Mouse (Mus musculus) forebrain, embryonic 15.5 days (tissue): ENCODE results near the gene Ctu2. TPM values are rescaled to one million over a fixed set of nuclear protein-coding genes. Genes with fewer than 3 reads are reported as not detected.

Experiments
- ATAC-seq: fragments of 200-750 bp; cut with Nextera tagmentation; replicated peaks from 2 replicates; pipeline ENCODE4 v1.8.0; 2017; ENCODE audit warnings: mild to moderate bottlenecking, moderate TSS enrichment, moderate library complexity
- H3K27ac ChIP-seq: fragments of 300-500 bp; sonication (generic); replicated peaks from 2 replicates; pipeline ENCODE4 v1.5.1; 2015; ENCODE audit warnings: mild to moderate bottlenecking, inconsistent platforms
- H3K27me3 ChIP-seq: fragments of 300-500 bp; sonication (generic); 2 replicates; pipeline ENCODE4 v1.6.1; 2015; ENCODE audit warnings: inconsistent platforms
- H3K36me3 ChIP-seq: fragments of 300-500 bp; sonication (generic); 2 replicates; pipeline ENCODE4 v1.6.1; 2015; ENCODE audit warnings: mild to moderate bottlenecking, inconsistent platforms
- H3K4me1 ChIP-seq: fragments of 300-500 bp; sonication (generic); 2 replicates; pipeline ENCODE4 v1.6.1; 2015; ENCODE audit warnings: inconsistent platforms
- H3K4me2 ChIP-seq: fragments of 300-500 bp; sonication (generic); replicated peaks from 2 replicates; pipeline ENCODE4 v1.6.1; 2015; ENCODE audit warnings: mild to moderate bottlenecking, inconsistent platforms
- H3K4me3 ChIP-seq: fragments of 300-500 bp; sonication (generic); 2 replicates; pipeline ENCODE4 v1.5.1; 2015; ENCODE audit warnings: mild to moderate bottlenecking, inconsistent platforms
- H3K9ac ChIP-seq: fragments of 300-500 bp; sonication (generic); replicated peaks from 2 replicates; pipeline ENCODE4 v1.6.1; 2015; ENCODE audit warnings: mild to moderate bottlenecking, inconsistent platforms
- H3K9me3 ChIP-seq: fragments of 300-500 bp; sonication (generic); 2 replicates; pipeline ENCODE4 v1.6.1; 2016; ENCODE audit warnings: inconsistent platforms
- WGBS: fragments of 180-500 bp; shearing (Covaris S2); methylation state at CpG from one replicate; pipeline ENCODE4 v1.1.7; 2015; ENCODE audit warnings: mixed read lengths; 5-methylcytosine and 5-hydroxymethylcytosine counted together
- polyA plus RNA-seq: library from polyadenylated mRNA; unstranded; fragments of >200 nt; fragmentation: Nextera tagmentation; extraction: Ambion mirVana; gene quantifications from 2 replicates; pipeline ENCODE4 v1.2.1, GENCODE M21; 2015

Ctu2 gene
- polyA plus RNA-seq, 1 experiment from 2014 or later, result 79.0 TPM

DNA sequence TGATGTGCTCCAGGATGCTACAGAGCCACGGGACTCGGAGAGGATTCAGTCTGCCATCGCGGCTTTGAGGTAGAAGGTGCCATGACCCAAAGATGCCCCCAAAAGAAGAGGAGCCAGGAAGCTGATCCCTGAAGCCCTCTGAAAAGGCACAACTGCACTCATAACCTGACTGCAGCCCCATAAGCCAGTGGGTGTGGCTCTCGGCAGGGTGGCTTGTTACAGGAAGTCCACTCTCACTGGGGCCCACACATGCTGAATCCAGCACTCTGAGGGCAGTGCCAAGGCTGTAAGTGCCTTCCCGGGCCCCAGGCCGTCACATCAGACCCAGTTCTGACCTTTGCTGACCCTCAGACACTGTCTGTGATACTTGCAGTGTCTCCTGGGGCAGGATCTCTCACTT lies 36.4 kb downstream of the Ctu2 start:
- no peak overlapping the region for H3K4me2 ChIP-seq
- no peak overlapping the region for H3K4me3 ChIP-seq
- no peaks in the 10 kb centered on the region for H3K4me1 ChIP-seq
- no peaks in the 10 kb centered on the region for H3K36me3 ChIP-seq
- no peaks in the 10 kb centered on the region for H3K27me3 ChIP-seq
- H3K27ac ChIP-seq, result no peak overlapping the region
- H3K9ac ChIP-seq, result no peak overlapping the region
- 84% methylated on average over 7 of the region's 7 CpGs for WGBS
- H3K9me3 ChIP-seq, result no peaks in the 10 kb centered on the region
- ATAC-seq, result no peak

DNA sequence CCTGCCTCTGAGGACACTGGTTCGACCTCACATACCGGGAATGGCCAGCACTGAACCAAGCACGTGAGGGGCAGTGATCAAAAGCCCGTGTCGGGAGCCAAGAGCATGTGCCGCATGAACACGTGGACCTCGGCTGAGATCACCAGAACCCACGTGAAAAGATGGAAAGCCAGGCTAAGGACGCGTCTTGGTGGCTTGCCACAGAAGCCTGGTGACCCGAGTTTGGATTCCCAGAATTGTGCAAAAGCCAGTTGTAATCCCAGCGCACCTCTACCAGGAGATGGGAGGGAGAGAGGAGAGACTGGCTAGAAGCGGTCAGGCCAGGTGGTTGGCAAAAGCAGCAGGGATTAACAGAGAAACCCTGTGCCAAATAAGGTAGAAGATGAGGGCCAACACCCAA lies 39.8 kb downstream of the Ctu2 start:
- Histone ChIP-seq H3K9me3 (no peaks in the 10 kb centered on the region), H3K36me3 (no peaks in the 10 kb centered on the region), H3K4me2 (no peak overlapping the region), H3K4me3 (no peak overlapping the region), H3K4me1 (no peaks in the 10 kb centered on the region), H3K27me3 (no peaks in the 10 kb centered on the region), H3K27ac (no peak overlapping the region), H3K9ac (no peak overlapping the region)
- 90% methylated on average over 14 of the region's 14 CpGs for WGBS
- ATAC-seq, result no peak

DNA sequence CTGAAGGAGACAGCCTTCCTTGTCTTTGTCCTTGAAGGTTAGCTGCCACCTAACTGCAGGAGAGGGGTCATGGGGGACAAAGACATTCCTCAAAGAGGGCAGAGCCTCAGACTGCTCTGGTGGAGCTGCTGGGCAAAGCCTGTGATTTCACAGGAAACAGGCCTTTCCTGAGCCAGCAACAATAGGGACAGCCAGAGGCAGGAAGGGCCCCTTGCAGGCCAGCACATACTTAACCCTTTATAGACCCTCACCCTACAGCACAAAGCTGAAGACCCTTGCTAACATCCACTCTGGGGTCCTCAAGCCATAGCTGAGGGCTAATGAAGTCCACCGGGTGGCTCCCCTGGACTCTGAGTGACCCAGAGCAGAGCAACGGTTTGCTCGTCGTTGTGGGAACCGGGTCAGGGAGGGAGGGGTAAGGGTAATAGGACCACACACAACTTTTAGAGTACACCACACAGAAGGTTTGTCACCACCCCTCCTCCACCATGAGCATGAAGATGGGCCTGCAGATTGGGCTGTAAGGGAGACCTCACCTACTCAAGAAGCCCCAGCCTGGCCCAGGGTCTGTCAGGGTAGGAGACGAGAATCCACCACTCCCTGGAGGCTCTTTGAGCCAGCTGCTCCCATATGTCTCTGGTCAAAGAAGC lies 41.7 kb downstream of the Ctu2 start:
- no peak overlapping the region for H3K4me3 ChIP-seq
- H3K4me2 ChIP-seq, result no peak overlapping the region
- H3K36me3 ChIP-seq, result no peaks in the 10 kb centered on the region
- no peak overlapping the region for H3K9ac ChIP-seq
- no peak overlapping the region for H3K27ac ChIP-seq
- ATAC-seq, result no peak
- no peaks in the 10 kb centered on the region for H3K9me3 ChIP-seq
- H3K4me1 ChIP-seq, result no peaks in the 10 kb centered on the region
- WGBS, result 46% methylated on average over 6 of the region's 6 CpGs
- no peaks in the 10 kb centered on the region for H3K27me3 ChIP-seq

DNA sequence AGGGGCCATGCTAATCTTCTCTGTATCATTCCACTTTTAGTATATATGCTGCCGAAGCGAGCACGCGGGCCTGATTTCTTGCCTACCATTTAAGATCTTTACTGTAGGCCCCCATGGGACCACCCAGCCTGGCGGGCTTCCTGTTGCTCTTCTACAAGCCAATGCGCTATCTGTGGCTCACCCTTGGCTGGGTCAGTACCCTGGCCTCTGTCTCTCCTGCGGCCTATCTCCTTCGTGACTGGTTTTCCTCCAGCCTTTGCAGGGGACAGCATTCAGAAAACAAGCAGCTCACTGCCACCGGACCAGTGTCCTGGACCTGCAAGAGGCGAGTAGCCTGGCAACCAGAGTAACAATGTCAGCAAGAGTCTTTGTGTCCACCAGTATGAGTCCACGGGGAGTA lies 44.7 kb downstream of the Ctu2 start:
- Histone ChIP-seq H3K4me2 (no peak overlapping the region), H3K9ac (no peak overlapping the region), H3K4me3 (no peak overlapping the region), H3K4me1 (peaks cover 18% of the 10 kb centered on the region), H3K27ac (no peak overlapping the region), H3K36me3 (no peaks in the 10 kb centered on the region), H3K27me3 (no peaks in the 10 kb centered on the region), H3K9me3 (no peaks in the 10 kb centered on the region)
- WGBS, result 78% methylated on average over 11 of the region's 11 CpGs
- no peak for ATAC-seq

DNA sequence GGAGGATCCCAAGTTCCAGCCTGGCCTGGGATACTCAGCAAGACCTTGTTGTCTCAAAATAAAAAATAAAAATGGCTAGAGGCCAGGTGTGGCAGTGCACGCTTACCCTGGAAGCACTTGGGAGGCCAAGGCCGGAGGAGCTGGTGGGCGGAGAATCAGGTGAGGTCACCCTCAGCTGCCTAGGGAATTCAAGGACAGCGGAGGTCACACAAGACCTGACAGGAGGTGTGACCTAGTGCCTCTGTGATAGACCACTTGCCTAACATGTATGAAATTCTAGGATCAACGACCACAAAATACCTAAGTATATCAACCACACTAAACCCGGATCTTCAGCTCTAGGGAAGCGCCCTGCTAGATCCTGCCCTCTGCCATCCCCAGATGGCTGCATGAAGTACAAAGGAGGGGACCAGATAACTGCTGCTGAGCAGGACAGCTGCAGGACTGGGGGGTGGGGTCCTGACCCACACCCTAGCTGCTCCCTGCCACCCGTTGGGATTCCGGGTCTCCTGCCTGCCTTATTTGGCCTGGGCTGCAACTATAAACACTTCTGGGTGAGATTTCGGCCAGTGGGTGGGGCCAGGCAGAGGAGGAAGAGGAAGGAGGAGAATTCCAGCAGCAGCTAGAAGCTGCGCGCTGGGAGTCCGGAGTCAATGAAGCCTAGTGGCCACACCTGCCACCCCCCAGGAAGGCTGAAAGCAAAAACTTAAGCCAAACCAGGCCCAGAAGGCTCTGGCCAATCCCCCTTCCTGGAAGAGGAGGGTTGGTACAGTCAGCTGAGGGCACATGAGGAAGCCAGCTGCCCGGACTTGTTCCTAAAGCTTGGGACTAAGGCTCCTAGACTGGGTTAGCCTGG lies 47.1 kb downstream of the Ctu2 start:
- Histone ChIP-seq H3K4me3 (no peak overlapping the region), H3K4me2 (no peak overlapping the region), H3K27ac (peak overlapping the region; percentile 45), H3K27me3 (no peaks in the 10 kb centered on the region), H3K4me1 (peaks cover 18% of the 10 kb centered on the region), H3K9me3 (no peaks in the 10 kb centered on the region), H3K9ac (no peak overlapping the region), H3K36me3 (no peaks in the 10 kb centered on the region)
- no peak for ATAC-seq
- 67% methylated on average over 14 of the region's 14 CpGs for WGBS

DNA sequence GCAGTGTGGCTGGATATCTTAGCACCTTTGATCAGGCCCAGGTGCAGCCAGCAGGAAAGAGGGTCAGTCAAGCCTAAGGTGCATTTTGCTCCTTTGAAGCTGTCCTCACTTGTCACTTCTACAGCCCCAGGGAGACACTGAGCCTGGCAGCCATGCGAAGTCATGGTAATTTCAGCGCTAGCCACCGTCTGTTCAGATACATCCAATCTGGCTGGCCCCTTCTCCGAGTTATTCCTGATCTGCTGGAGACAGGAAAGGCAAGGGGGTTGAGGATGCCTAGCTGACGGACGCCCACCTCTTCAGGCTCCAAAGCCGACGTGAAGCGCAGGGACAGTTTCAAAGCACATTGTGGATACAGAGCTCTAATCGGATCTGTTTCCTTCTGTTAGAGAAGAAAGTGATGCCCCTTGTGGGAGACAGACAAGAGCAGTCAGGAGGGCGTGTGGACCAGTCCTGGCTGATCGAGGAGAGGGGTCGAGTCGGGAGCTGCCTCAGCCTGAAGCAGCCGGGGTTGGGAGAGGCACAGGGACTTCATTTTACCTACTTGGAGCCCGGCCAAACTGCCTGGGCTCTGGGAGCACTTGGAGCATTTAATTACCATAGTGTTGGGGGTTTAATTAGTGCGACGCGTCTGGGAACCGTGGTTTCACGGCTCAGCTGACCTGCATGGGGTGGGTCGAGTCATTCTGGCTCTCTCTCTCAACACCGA lies 47.9 kb downstream of the Ctu2 start:
- peak overlapping the region; percentile 45 for H3K27ac ChIP-seq
- ATAC-seq, result peak; percentile 60
- H3K4me3 ChIP-seq, result 0 out of 2 replicates have a peak overlapping the region, but pooled peaks have one; percentile 3
- no peaks in the 10 kb centered on the region for H3K36me3 ChIP-seq
- peak overlapping the region; percentile 25 for H3K4me2 ChIP-seq
- H3K27me3 ChIP-seq, result no peaks in the 10 kb centered on the region
- H3K9ac ChIP-seq, result 0 out of 2 replicates have a peak overlapping the region, but pooled peaks have one; percentile 4
- peaks cover 18% of the 10 kb centered on the region for H3K4me1 ChIP-seq
- 5% methylated on average over 23 of the region's 23 CpGs for WGBS
- no peaks in the 10 kb centered on the region for H3K9me3 ChIP-seq

DNA sequence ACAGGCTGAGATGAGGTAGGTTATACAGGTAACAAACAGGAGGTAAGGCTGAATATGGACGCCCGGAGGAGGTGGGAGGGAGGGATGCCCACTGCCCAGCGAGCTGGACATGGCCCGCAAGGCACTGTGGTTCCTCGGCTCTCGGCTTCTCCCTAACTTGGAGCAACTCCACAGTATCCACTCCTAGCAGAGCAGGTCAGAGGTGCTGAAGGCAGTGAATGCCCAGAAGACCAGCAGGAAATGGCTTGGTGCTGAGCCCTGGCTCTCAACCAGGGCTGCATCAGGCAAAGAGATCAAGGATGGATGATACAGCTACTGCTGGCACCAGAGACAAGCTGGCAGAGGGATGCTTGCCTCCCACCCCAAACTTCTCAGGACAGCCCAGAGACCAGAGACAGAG lies 48.6 kb downstream of the Ctu2 start:
- H3K9me3 ChIP-seq, result no peaks in the 10 kb centered on the region
- no peak overlapping the region for H3K27ac ChIP-seq
- H3K4me1 ChIP-seq, result peaks cover 18% of the 10 kb centered on the region
- no peaks in the 10 kb centered on the region for H3K36me3 ChIP-seq
- ATAC-seq, result no peak
- H3K9ac ChIP-seq, result no peak overlapping the region
- H3K4me3 ChIP-seq, result no peak overlapping the region
- peak overlapping the region; percentile 25; the same call in 1 of the 2 replicates for H3K4me2 ChIP-seq
- H3K27me3 ChIP-seq, result no peaks in the 10 kb centered on the region
- 50% methylated on average over 6 of the region's 6 CpGs for WGBS

DNA sequence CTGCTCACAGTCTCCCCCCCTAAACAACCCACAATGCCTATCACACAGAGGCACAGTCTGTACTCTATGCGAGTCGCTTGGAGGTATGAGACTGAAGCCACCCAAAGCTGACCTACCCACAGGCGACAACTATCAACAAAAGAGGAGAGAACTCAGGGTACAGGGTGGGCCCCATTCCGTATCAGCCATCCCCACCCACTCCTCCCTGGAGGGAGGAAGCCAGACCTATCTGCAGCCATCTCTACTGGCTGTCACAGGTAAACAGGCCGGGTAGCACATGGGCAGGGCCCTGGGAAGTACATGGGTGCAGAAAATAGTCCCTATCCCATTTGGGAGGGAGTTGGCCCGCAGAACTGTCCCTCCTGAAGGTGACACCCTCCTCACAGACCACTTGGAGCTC lies 49.1 kb downstream of the Ctu2 start:
- Histone ChIP-seq H3K4me2 (no peak overlapping the region), H3K9ac (no peak overlapping the region), H3K36me3 (no peaks in the 10 kb centered on the region), H3K9me3 (no peaks in the 10 kb centered on the region), H3K4me1 (peaks cover 18% of the 10 kb centered on the region), H3K27ac (no peak overlapping the region), H3K4me3 (no peak overlapping the region), H3K27me3 (no peaks in the 10 kb centered on the region)
- no peak for ATAC-seq
- 86% methylated on average over 6 of the region's 6 CpGs for WGBS

DNA sequence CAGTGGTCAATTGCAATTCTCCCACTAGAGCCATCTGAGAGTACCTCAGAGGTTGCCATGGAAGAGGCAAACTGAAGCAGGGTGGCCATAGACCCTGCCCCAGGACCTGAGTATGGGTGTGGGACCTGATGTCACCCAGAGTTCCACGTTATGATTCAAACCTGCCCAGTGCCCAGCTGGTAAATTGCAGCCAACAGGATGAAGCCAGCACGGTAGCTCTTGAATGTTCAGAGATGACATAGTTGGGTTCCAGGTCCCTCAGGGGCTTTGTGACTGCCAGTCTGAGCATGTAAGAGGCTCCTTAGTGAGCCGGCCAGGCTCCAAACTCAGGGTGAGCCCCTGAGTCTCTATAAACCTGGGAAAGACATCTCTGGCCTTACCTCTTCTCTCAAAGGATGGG lies 50.1 kb downstream of the Ctu2 start:
- WGBS, result 70% methylated on average over 3 of the region's 3 CpGs

DNA sequence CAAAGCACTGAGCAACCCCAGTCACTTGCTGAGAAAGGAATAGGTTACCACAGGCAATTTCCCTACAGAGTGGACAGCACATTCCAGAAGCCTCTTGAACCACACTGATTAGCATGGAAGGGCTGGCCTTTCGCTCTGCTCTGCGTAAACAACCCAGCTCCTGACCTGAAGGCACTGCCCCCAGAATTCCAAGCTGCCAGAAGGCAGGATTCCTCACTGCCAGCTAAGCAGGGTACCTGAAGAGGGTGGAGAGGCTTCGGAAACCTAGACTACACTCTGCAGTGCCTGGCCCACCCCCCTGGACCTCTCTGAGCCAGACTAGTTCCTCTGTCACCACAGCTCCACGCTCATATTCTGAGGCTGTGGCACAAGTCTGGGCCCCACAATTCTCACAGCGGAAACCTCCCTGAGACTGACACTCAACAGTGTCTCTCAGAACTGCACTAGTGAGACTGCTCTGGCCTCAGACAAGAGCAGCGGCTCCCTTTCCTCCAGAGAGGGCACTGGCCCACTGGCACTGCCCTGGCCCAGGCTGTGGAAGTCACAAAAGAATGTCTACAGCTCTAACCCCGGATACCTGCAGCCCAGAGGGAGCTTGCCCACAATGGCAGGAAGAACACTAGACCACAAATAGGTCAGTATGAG lies 50.7 kb downstream of the Ctu2 start:
- ATAC-seq, result no peak
- Histone ChIP-seq H3K9ac (no peak overlapping the region), H3K4me2 (no peak overlapping the region), H3K4me1 (peaks cover 18% of the 10 kb centered on the region), H3K27me3 (no peaks in the 10 kb centered on the region), H3K27ac (no peak overlapping the region), H3K9me3 (no peaks in the 10 kb centered on the region), H3K36me3 (no peaks in the 10 kb centered on the region), H3K4me3 (no peak overlapping the region)
- WGBS, result 73% methylated on average over 7 of the region's 7 CpGs

More for the DNA sequence above, 50.1 kb downstream of the Ctu2 start:
- no peak for ATAC-seq
- Histone ChIP-seq H3K4me3 (no peak overlapping the region), H3K9ac (no peak overlapping the region), H3K27me3 (no peaks in the 10 kb centered on the region), H3K36me3 (no peaks in the 10 kb centered on the region), H3K4me2 (no peak overlapping the region), H3K4me1 (peaks cover 18% of the 10 kb centered on the region), H3K27ac (no peak overlapping the region), H3K9me3 (no peaks in the 10 kb centered on the region)

DNA sequence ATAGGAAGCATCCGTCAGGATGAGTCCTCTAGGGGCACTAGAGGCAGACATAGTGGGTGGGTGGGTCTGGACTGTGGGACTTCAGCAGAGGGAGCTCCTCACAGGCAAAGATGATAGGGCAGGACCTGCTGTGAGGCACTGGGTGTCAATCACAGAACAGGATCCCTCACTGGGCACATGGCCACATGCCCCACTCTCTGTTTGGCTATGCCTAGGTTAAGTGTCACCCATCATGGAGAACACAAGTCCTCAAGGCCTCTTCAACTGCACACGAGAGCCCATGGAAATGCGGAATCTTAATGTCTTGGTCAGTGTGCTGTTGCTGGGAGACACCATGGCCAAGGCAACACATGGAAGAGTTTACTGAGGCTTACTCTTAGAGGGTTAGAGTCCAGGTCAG lies 52.0 kb downstream of the Ctu2 start:
- H3K27me3 ChIP-seq, result no peaks in the 10 kb centered on the region
- H3K4me3 ChIP-seq, result no peak overlapping the region
- 90% methylated on average over 3 of the region's 3 CpGs for WGBS
- no peaks in the 10 kb centered on the region for H3K9me3 ChIP-seq
- H3K9ac ChIP-seq, result no peak overlapping the region
- no peak overlapping the region for H3K4me2 ChIP-seq
- ATAC-seq, result no peak
- H3K27ac ChIP-seq, result no peak overlapping the region
- H3K36me3 ChIP-seq, result no peaks in the 10 kb centered on the region
- peaks cover 18% of the 10 kb centered on the region for H3K4me1 ChIP-seq

DNA sequence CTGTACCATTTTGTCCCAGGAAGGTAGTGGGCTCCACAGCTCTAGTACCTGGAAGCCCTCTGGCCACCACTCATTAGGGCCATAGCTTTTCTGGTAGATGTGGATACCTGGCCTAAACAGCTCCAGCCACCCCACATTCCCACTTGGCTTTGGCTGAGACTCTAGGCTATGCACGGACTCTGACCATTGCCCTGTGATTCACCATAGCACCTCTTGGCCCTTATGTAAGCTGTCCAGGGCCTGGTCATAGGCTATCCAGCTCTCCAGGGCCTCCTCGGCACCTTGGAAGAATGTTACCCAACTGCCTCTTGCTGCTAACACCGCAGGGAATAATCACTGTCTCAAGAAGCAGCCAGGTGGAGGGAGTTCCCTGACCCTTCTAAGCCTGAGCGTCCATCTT lies 53.2 kb downstream of the Ctu2 start:
- H3K9ac ChIP-seq, result no peak overlapping the region
- H3K4me1 ChIP-seq, result peaks cover 6% of the 10 kb centered on the region
- no peaks in the 10 kb centered on the region for H3K36me3 ChIP-seq
- no peak overlapping the region for H3K27ac ChIP-seq
- 92% methylated on average over 4 of the region's 4 CpGs for WGBS
- H3K27me3 ChIP-seq, result no peaks in the 10 kb centered on the region
- no peak overlapping the region for H3K4me3 ChIP-seq
- ATAC-seq, result no peak
- H3K4me2 ChIP-seq, result no peak overlapping the region
- no peaks in the 10 kb centered on the region for H3K9me3 ChIP-seq
